Mouse (Mus musculus) E14TG2a.4 (cell line): ENCODE data around the gene Pcsk5.

Experiments
- CTCF ChIP-seq: conservative IDR thresholded peaks from 2 replicates; pipeline ENCODE4 v1.5.1; 2014; ENCODE audit warnings: low read length
- NANOG ChIP-seq: IDR thresholded peaks from 2 replicates; pipeline ENCODE4 v1.6.1; 2014; ENCODE audit warnings: borderline replicate concordance, low read length, mixed read lengths
- POU5F1 ChIP-seq: IDR thresholded peaks from 2 replicates; pipeline ENCODE4 v1.6.1; 2014; ENCODE audit warnings: low read length, borderline replicate concordance

- TF ChIP-seq CTCF = no peak
- no peak for TF ChIP-seq POU5F1
- TF ChIP-seq NANOG = no peak
Observed at GRCm38 (mm10) chr19:17606510-17606909, 230.9 kb downstream of the Pcsk5 start.
